Mouse (Mus musculus) adrenal gland, adult 2 months (tissue): ENCODE data around the gene 4930438A08Rik. TPM values are rescaled to one million over a fixed set of nuclear protein-coding genes. Genes with fewer than 3 reads are reported as not detected.
A peak's percentile ranks its signal among the peaks of the same experiment; 100 is the strongest.
"Not testable (repeated sequence)": the region's sequence is repeated elsewhere in the genome, so short reads cannot be mapped to it uniquely, and the experiment has no call there.

Experiments used
- DNase-seq: peaks from one replicate; pipeline ENCODE4 v3.0.0; 2021
- long read RNA-seq: library from polyadenylated mRNA; stranded (forward); transcript quantifications from one replicate; pipeline ENCODE4 v2.0.0, GENCODE M21; 2021
- polyA plus RNA-seq: library from polyadenylated mRNA; depleted of rRNA; stranded (reverse); fragments of >200 nt; gene quantifications from 2 replicates; pipeline ENCODE4 v1.2.3, GENCODE M21; 2012; rRNA removed
- total RNA-seq, 2 experiments: library from RNA; stranded (reverse); gene quantifications; 2 replicates each; pipeline ENCODE4 v1.2.3; 2021

Gene 4930438A08Rik
- not detected for total RNA-seq
- polyA plus RNA-seq = 0.06 TPM in 1 of 2 replicates, not detected in the other
- long read RNA-seq = 0 reads

- DNase-seq = no peak
These were observed at the start of gene 4930438A08Rik for GRCm38 (mm10) chr11:58274572-58274971. Gene 4930438A08Rik (plus strand): TSS chr11:58274799.

- not testable (repeated sequence) for DNase-seq
These were observed 49.7 kb upstream of the 4930438A08Rik start for GRCm38 (mm10) chr11:58224872-58225271.

GRCm38 (mm10) chr11:58225655-58226054, 48.9 kb upstream of the 4930438A08Rik start:
- DNase-seq = peak; percentile 79

GRCm38 (mm10) chr11:58226425-58226824, 48.2 kb upstream of the 4930438A08Rik start:
- DNase-seq = no peak

GRCm38 (mm10) chr11:58228021-58228420, 46.6 kb upstream of the 4930438A08Rik start:
- DNase-seq = not testable (repeated sequence)

- no peak for DNase-seq
These were observed 44.1 kb upstream of the 4930438A08Rik start for GRCm38 (mm10) chr11:58230396-58230910.

- no peak for DNase-seq
These were observed 43.4 kb upstream of the 4930438A08Rik start for GRCm38 (mm10) chr11:58231156-58231555.

GRCm38 (mm10) chr11:58234551-58234950, 40.0 kb upstream of the 4930438A08Rik start:
- DNase-seq = not testable (repeated sequence)

- DNase-seq = peak; percentile 21
These were observed 39.4 kb upstream of the 4930438A08Rik start for GRCm38 (mm10) chr11:58235152-58235551.

- peak; percentile 76 for DNase-seq
These were observed 35.5 kb upstream of the 4930438A08Rik start for GRCm38 (mm10) chr11:58238840-58239791.

- DNase-seq = no peak
These were observed 27.3 kb upstream of the 4930438A08Rik start for GRCm38 (mm10) chr11:58247294-58247693.

- no peak for DNase-seq
These were observed 25.2 kb upstream of the 4930438A08Rik start for GRCm38 (mm10) chr11:58249203-58249981.

GRCm38 (mm10) chr11:58250550-58250949, 24.0 kb upstream of the 4930438A08Rik start:
- no peak for DNase-seq

- DNase-seq = no peak
These were observed 20.2 kb upstream of the 4930438A08Rik start for GRCm38 (mm10) chr11:58254411-58254810.

- no peak for DNase-seq
These were observed 16.8 kb upstream of the 4930438A08Rik start for GRCm38 (mm10) chr11:58257816-58258215.

- no peak for DNase-seq
These were observed 14.4 kb upstream of the 4930438A08Rik start for GRCm38 (mm10) chr11:58260156-58260555.

- no peak for DNase-seq
These were observed 12.8 kb upstream of the 4930438A08Rik start for GRCm38 (mm10) chr11:58261826-58262225.

- DNase-seq = no peak
These were observed 12.3 kb upstream of the 4930438A08Rik start for GRCm38 (mm10) chr11:58262336-58262735.

- DNase-seq = no peak
These were observed 11.1 kb upstream of the 4930438A08Rik start for GRCm38 (mm10) chr11:58263516-58263915.

- DNase-seq = no peak
These were observed 10.1 kb upstream of the 4930438A08Rik start for GRCm38 (mm10) chr11:58264546-58264945.

- no peak for DNase-seq
These were observed 6.3 kb upstream of the 4930438A08Rik start for GRCm38 (mm10) chr11:58268285-58268684.

GRCm38 (mm10) chr11:58275756-58276155, 1.2 kb downstream of the 4930438A08Rik start:
- no peak for DNase-seq
